Comparison of ENCODE assay signal across 8 mouse cellular contexts in genomic region chrX:151802956-151803776, GRCm38 (mm10). TPM values are rescaled to one million over a fixed set of nuclear protein-coding genes. Genes with fewer than 3 reads are reported as not detected.
DNase-seq lines count a peak whose midpoint lies in the region; ATAC-seq lines count a peak whose summit lies in the region.

No protein-coding gene starts in this region.

- peak overlapping the region; percentile 57 for H3K4me2 ChIP-seq in intestine, embryonic 14.5 days (ENCODE audit: low read length)

- intact Hi-C loops in left cerebral cortex, postnatal 14 days (cut with DNase I): loop anchor here (5.0 kb wide), 1 partner anchor 281 kb away; the partner anchor contains the start of gene Phf8

- DNase-seq in adrenal gland, adult 18-20 months (ENCODE audit: low spot score in 2 of 2): peak; percentile 81
- peak; percentile 97 for DNase-seq in embryo, embryonic 11 days
- DNase-seq in gastrocnemius, postnatal 25 days: peak; percentile 91
- peak; percentile 89 for DNase-seq in intestine, embryonic 14.5 days (ENCODE audit: low spot score)
- DNase-seq in left cerebral cortex, postnatal 14 days (ENCODE audit: low spot score in 2 of 2): peak; percentile 94 to 97
- peak; percentile 97 for DNase-seq in mesoderm, embryonic 11.5 days (ENCODE audit: low read depth, low spot score)
- peak; percentile 93 to 95 for DNase-seq in right cerebral cortex, postnatal 36 days (ENCODE audit: low spot score in 2 of 2)
- peak; percentile 92 for DNase-seq in yolk sac, embryonic 10.5 days (ENCODE audit: low spot score)

- peak overlapping the region; percentile 93 for H3K27ac ChIP-seq in intestine, embryonic 14.5 days (ENCODE audit: low read depth)

- H3K9ac ChIP-seq in intestine, embryonic 14.5 days (ENCODE audit: low read length): peak overlapping the region; percentile 67

- H3K4me3 ChIP-seq in intestine, embryonic 14.5 days (ENCODE audit: low read depth, low read length): peak overlapping the region; percentile 50

- 0 out of 2 replicates have a peak, but pooled peaks cover 2% of the 10 kb centered on the region for H3K9me3 ChIP-seq in intestine, embryonic 14.5 days (ENCODE audit: control insufficient read depth, low read length)

- no peaks in the 10 kb centered on the region for H3K36me3 ChIP-seq in intestine, embryonic 14.5 days (ENCODE audit: control insufficient read depth, insufficient read depth, low read length)

- no peaks in the 10 kb centered on the region for H3K27me3 ChIP-seq in intestine, embryonic 14.5 days (replicated peaks; ENCODE audit: control insufficient read depth, insufficient read depth, low read length)

- peak; percentile 90 for ATAC-seq in intestine, embryonic 14.5 days (replicated peaks; ENCODE audit: low FRiP score, low TSS enrichment, low read depth)

- H3K4me1 ChIP-seq in intestine, embryonic 14.5 days (replicated peaks; ENCODE audit: control insufficient read depth, insufficient read depth, low read length): no peaks in the 10 kb centered on the region

- 15% methylated on average over 76 of the region's 77 CpGs for WGBS in intestine, embryonic 14.5 days

RNA-seq across cellular contexts. Expression of gene Huwe1, which starts 2.6 kb away (rescaled TPM):
- total RNA-seq in adrenal gland, adult 18-20 months (2021): 100 to 1,000 TPM; 174 to 184 TPM
- total RNA-seq in gastrocnemius, postnatal 25 days (2021): 100 to 1,000 TPM; 114 to 123 TPM
- 63.3 and 66.5 TPM in 2 replicates for polyA plus RNA-seq in intestine, embryonic 14.5 days (2014; fragmentation: Nextera tagmentation; extraction: Ambion mirVana)
- 100 to 1,000 TPM; 267 to 285 TPM for total RNA-seq in left cerebral cortex, postnatal 14 days (2021)

Comparison
In these comparisons a context has a peak if more than half of its experiments do, and no peak if none do; other contexts are left out.
1. Peak in every context shown above with its lines: DNase-seq, ATAC-seq, H3K4me3 ChIP-seq and H3K27ac ChIP-seq.